Mouse (Mus musculus) CH12.LX (cell line): ENCODE measurements around the gene Pla2r1. TPM values are rescaled to one million over a fixed set of nuclear protein-coding genes. Genes with fewer than 3 reads are reported as not detected.

Experiments used
- DNase-seq: peaks from one replicate; pipeline ENCODE4 v3.0.0-alpha.2; 2013; ENCODE audit errors: extremely low read depth
- H3K27ac ChIP-seq: 2 replicates; pipeline ENCODE4 v1.5.1; 2012; ENCODE audit warnings: low read depth, mild to moderate bottlenecking, control low read depth, moderate library complexity; ENCODE audit not compliant: insufficient read depth
- H3K27me3 ChIP-seq: replicated peaks from 2 replicates; pipeline ENCODE3; 2012; ENCODE audit warnings: inconsistent platforms
- H3K36me3 ChIP-seq, 2 experiments: replicated peaks in 1 of 2; 2 replicates each; pipeline versions ENCODE3 to v1.6.1; 2012; ENCODE audit warnings: inconsistent platforms in 1 of 2, low read length in 1 of 2, mild to moderate bottlenecking in 1 of 2, mixed read lengths in 1 of 2, moderate library complexity in 1 of 2; ENCODE audit not compliant: control insufficient read depth in 1 of 2, insufficient read depth in 1 of 2
- H3K4me1 ChIP-seq, 2 experiments: 2 replicates each; pipeline ENCODE4 v1.6.1; 2012; ENCODE audit warnings: inconsistent platforms in 1 of 2, moderate library complexity in 1 of 2; ENCODE audit not compliant: insufficient read depth in 2 of 2, control insufficient read depth in 1 of 2
- H3K4me2 ChIP-seq: 2 replicates; pipeline ENCODE4 v1.6.1; 2012; ENCODE audit warnings: low read depth, mild to moderate bottlenecking, control low read depth; ENCODE audit not compliant: poor library complexity, insufficient read depth, severe bottlenecking
- H3K4me3 ChIP-seq, 3 experiments: fragments of 150-350 bp in 1 of 3; sonication (generic) in 1 of 3; replicated peaks in 1 of 3; 2 replicates each; pipeline versions ENCODE3 to v1.5.1; 2011 to 2012; ENCODE audit warnings: low read depth in 2 of 3, low read length in 2 of 3, mild to moderate bottlenecking in 2 of 3, moderate library complexity in 2 of 3, control low read depth in 1 of 3, improper control_type of control experiment in 1 of 3, inconsistent platforms in 1 of 3, mixed read lengths in 1 of 3; ENCODE audit not compliant: poor library complexity in 1 of 3
- H3K79me2 ChIP-seq: replicated peaks from 2 replicates; pipeline ENCODE4 v1.6.1; 2012; ENCODE audit warnings: mild to moderate bottlenecking, moderate library complexity; ENCODE audit not compliant: control insufficient read depth, poor library complexity, insufficient read depth, severe bottlenecking; ENCODE audit errors: extremely low read depth
- H3K9ac ChIP-seq: 2 replicates; pipeline ENCODE4 v1.6.1; 2012; ENCODE audit warnings: low read depth, mild to moderate bottlenecking, control low read depth, moderate library complexity; ENCODE audit not compliant: insufficient read depth
- H3K9me3 ChIP-seq: replicated peaks from 2 replicates; pipeline ENCODE3; 2012; ENCODE audit warnings: low read length, inconsistent platforms, mixed read lengths
- CTCF ChIP-seq, 2 experiments: IDR thresholded peaks in 1 of 2; conservative IDR thresholded peaks in 1 of 2; 2 replicates each; pipeline ENCODE4 v1.5.1; 2011 to 2012; ENCODE audit warnings: low read depth in 2 of 2, low read length in 2 of 2, improper control_type of control experiment in 1 of 2, inconsistent platforms in 1 of 2, mild to moderate bottlenecking in 1 of 2, moderate library complexity in 1 of 2
- GABPA ChIP-seq: IDR thresholded peaks from 2 replicates; pipeline ENCODE4 v1.6.1; 2012; ENCODE audit warnings: low read depth, low read length, improper control_type of control experiment, inconsistent platforms; ENCODE audit not compliant: insufficient replicate concordance
- HCFC1 ChIP-seq: IDR thresholded peaks from 2 replicates; pipeline ENCODE4 v1.6.1; 2012; ENCODE audit warnings: low read depth, mild to moderate bottlenecking, inconsistent platforms, low read length, improper control_type of control experiment
- JUND ChIP-seq: conservative IDR thresholded peaks from 2 replicates; pipeline ENCODE4 v1.6.1; 2011; ENCODE audit warnings: low read depth, low read length, improper control_type of control experiment
- KAT2A ChIP-seq: IDR thresholded peaks from 2 replicates; pipeline ENCODE4 v1.6.1; 2012; ENCODE audit warnings: low read length, improper control_type of control experiment, inconsistent platforms; ENCODE audit not compliant: insufficient replicate concordance
- MAFK ChIP-seq: IDR thresholded peaks from 2 replicates; pipeline ENCODE4 v1.6.1; 2011; ENCODE audit warnings: low read length, improper control_type of control experiment; ENCODE audit not compliant: insufficient replicate concordance
- MAZ ChIP-seq: IDR thresholded peaks from 2 replicates; pipeline ENCODE4 v1.6.1; 2012; ENCODE audit warnings: low read depth, mild to moderate bottlenecking, inconsistent platforms, low read length, improper control_type of control experiment, moderate library complexity
- MEF2A ChIP-seq: IDR thresholded peaks from 2 replicates; pipeline ENCODE4 v1.6.1; 2014; ENCODE audit warnings: low read depth, mild to moderate bottlenecking, inconsistent platforms, low read length, improper control_type of control experiment, borderline replicate concordance
- MXI1 ChIP-seq: IDR thresholded peaks from 2 replicates; pipeline ENCODE4 v1.6.1; 2011; ENCODE audit warnings: mild to moderate bottlenecking, low read depth, low read length, improper control_type of control experiment
- MYC ChIP-seq: IDR thresholded peaks from 2 replicates; pipeline ENCODE4 v1.6.1; 2011; ENCODE audit warnings: low read depth, mild to moderate bottlenecking, improper control_type of control experiment, low read length
- PAX5 ChIP-seq: IDR thresholded peaks from 2 replicates; pipeline ENCODE4 v1.6.1; 2012; ENCODE audit warnings: low read length, inconsistent platforms, mixed read lengths
- POLR2A ChIP-seq: IDR thresholded peaks from 2 replicates; pipeline ENCODE4 v1.6.1; 2011; ENCODE audit warnings: low read depth, mild to moderate bottlenecking, improper control_type of control experiment, low read length
- POLR2AphosphoS2 ChIP-seq: IDR thresholded peaks from 2 replicates; pipeline ENCODE4 v1.6.1; 2011; ENCODE audit warnings: low read depth, low read length, improper control_type of control experiment
- RCOR1 ChIP-seq: conservative IDR thresholded peaks from 2 replicates; pipeline ENCODE4 v1.6.1; 2012; ENCODE audit warnings: low read depth, mild to moderate bottlenecking, inconsistent platforms, low read length, improper control_type of control experiment
- SMC3 ChIP-seq: IDR thresholded peaks from 2 replicates; pipeline ENCODE4 v1.6.1; 2011; ENCODE audit warnings: low read depth, low read length, improper control_type of control experiment
- TBP ChIP-seq: conservative IDR thresholded peaks from 2 replicates; pipeline ENCODE4 v1.6.1; 2011; ENCODE audit warnings: low read depth, low read length, improper control_type of control experiment
- TCF12 ChIP-seq: IDR thresholded peaks from 2 replicates; pipeline ENCODE4 v1.6.1; 2014; ENCODE audit warnings: low read depth, mild to moderate bottlenecking, inconsistent platforms, low read length, improper control_type of control experiment
- UBTF ChIP-seq: IDR thresholded peaks from 2 replicates; pipeline ENCODE4 v1.6.1; 2012; ENCODE audit warnings: low read depth, mild to moderate bottlenecking, inconsistent platforms, low read length, improper control_type of control experiment, moderate library complexity
- USF1 ChIP-seq: IDR thresholded peaks from 2 replicates; pipeline ENCODE4 v1.6.1; 2014; ENCODE audit warnings: low read depth, mild to moderate bottlenecking, inconsistent platforms, low read length, improper control_type of control experiment
- ZMIZ1 ChIP-seq: IDR thresholded peaks from 2 replicates; pipeline ENCODE4 v1.6.1; 2012; ENCODE audit warnings: low read depth, mild to moderate bottlenecking, inconsistent platforms, low read length, improper control_type of control experiment
- ZNF384 ChIP-seq: IDR thresholded peaks from 2 replicates; pipeline ENCODE4 v1.6.1; 2012; ENCODE audit warnings: low read depth, low read length, improper control_type of control experiment, inconsistent platforms
- dilution Hi-C: fragments of 300-500 bp; cut with MboI; formaldehyde crosslinking; loops from 2 replicates; pipeline ENCODE4 v1.14.3; 2020; ENCODE audit warnings: low sequenced_read_pairs; ENCODE audit not compliant: extremely low pct_unique_long_range_greater_than_20kb, extremely low pct_ligation_motif_present
- in situ Hi-C: fragments of 300-500 bp; cut with MboI; formaldehyde crosslinking; loops from 3 replicates; pipeline ENCODE4 v1.14.3; 2019; ENCODE audit warnings: low sequenced_read_pairs, low pct_ligation_motif_present, low pct_unique_long_range_greater_than_20kb, mixed read lengths
- polyA plus RNA-seq: library from polyadenylated mRNA; unstranded; fragments of >175 nt; gene quantifications from 2 replicates; pipeline ENCODE4 v1.2.1, GENCODE M21; 2012; ENCODE audit warnings: low read depth; ENCODE audit not compliant: insufficient read length
- total RNA-seq, 2 experiments: library from RNA; depleted of rRNA; stranded (reverse); fragments of 300-350 nt in 1 of 2; fragments of >200 nt in 1 of 2; gene quantifications; 2 replicates each; pipeline ENCODE4 v1.2.3; 2012 to 2014

Pla2r1 gene
- total and polyA plus RNA-seq, 3 experiments = not detected

DNA sequence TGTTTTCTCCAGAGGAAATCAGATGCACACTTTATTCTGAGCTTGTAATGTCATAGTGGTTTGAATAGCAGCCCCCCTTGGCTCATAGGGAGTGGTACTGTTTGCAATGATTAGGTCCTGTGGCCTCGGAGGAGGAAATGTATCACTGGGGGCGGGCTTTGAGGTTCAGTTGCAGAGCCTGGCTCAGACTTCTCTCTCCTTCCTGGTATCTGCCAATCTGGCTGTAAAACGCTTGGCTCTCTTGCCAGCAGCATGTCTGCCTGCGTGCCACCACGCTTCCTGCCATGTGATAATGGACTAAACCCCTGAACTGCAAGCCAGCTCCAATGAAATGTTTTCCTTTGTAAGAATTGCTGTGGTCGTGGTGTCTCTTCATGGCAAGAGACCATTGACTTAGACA, 103.4 kb downstream of the Pla2r1 start:
- no peak overlapping the region for H3K27ac ChIP-seq
- H3K4me3 ChIP-seq = no peak overlapping the region
- H3K79me2 ChIP-seq = no peaks in the 10 kb centered on the region
- 0 out of 4 replicates have a peak, but pooled peaks cover 0 to 3% of the 10 kb centered on the region in 2 experiments for H3K4me1 ChIP-seq
- no peaks in the 10 kb centered on the region for H3K36me3 ChIP-seq
- H3K4me2 ChIP-seq = no peak overlapping the region; the same call in 1 of the 2 replicates
- no peaks in the 10 kb centered on the region for H3K9me3 ChIP-seq
- TF ChIP-seq MYC (no peak), RCOR1 (no peak), MXI1 (no peak), MAFK (no peak), ZMIZ1 (no peak), ZNF384 (no peak), HCFC1 (no peak), POLR2AphosphoS2 (no peak), PAX5 (no peak), SMC3 (no peak), CTCF (conservative IDR thresholded peaks at IDR 0.05 in 1 of 2, IDR thresholded peaks at IDR 0.05 in 1 of 2; ENCODE audit: low read depth in 2 of 2, low read length in 2 of 2) (no peak), TBP (no peak), UBTF (no peak), GABPA (no peak)
- in situ Hi-C loops = loop anchor here (25.0 kb wide), 1 partner anchor 912 kb away; no protein-coding TSS in a partner anchor
- dilution Hi-C loops = no loop called here
- DNase-seq = no peak
- H3K9ac ChIP-seq = no peak overlapping the region
- H3K27me3 ChIP-seq = no peaks in the 10 kb centered on the region

GRCm38 (mm10) chr2:60444711-60445509, 108.2 kb downstream of the Pla2r1 start:
- 0 out of 4 replicates have a peak, but pooled peaks cover 0 to 3% of the 10 kb centered on the region in 2 experiments for H3K4me1 ChIP-seq
- no peak overlapping the region for H3K4me3 ChIP-seq
- no peak overlapping the region for H3K4me2 ChIP-seq
- DNase-seq = no peak
- no peaks in the 10 kb centered on the region for H3K79me2 ChIP-seq
- no peak overlapping the region for H3K27ac ChIP-seq
- no peak for TF ChIP-seq KAT2A
- TF ChIP-seq MEF2A = no peak
- TF ChIP-seq MAZ = no peak
- no peak for TF ChIP-seq POLR2A
- no peak for TF ChIP-seq JUND
- no peak for TF ChIP-seq USF1
- no peak for TF ChIP-seq TCF12
- no peaks in the 10 kb centered on the region for H3K9me3 ChIP-seq
- no peaks in the 10 kb centered on the region for H3K27me3 ChIP-seq
- in situ Hi-C loops = loop anchor here (25.0 kb wide), 1 partner anchor 908 kb away; no protein-coding TSS in a partner anchor
- no peaks in the 10 kb centered on the region for H3K36me3 ChIP-seq
- dilution Hi-C loops = no loop called here
- H3K9ac ChIP-seq = no peak overlapping the region
